Mouse (Mus musculus) lung, postnatal 4 days (tissue): ENCODE measurements at regions not wholly inside any gene's neighbourhood (a gene's known extent, or its start where the extent isn't known, plus 50 kb on each side); places are given as distances from the start of the nearest gene placed in this dataset.

Source experiments
- DNase-seq, 2 experiments: peaks; one replicate each; pipeline ENCODE4 v3.0.0; 2021

GRCm38 (mm10) chr7:39596403-39596802 lies 78.8 kb downstream of the Zfp619 start:
- no peak for DNase-seq

GRCm38 (mm10) chr7:39613767-39614166 lies 96.2 kb downstream of the Zfp619 start:
- no peak for DNase-seq

GRCm38 (mm10) chr7:39615092-39615491 lies 97.5 kb downstream of the Zfp619 start:
- DNase-seq, result no peak

- no peak for DNase-seq
Observed at GRCm38 (mm10) chr7:39621796-39622195, 104.2 kb downstream of the Zfp619 start.

- DNase-seq, result peak in 1 of 2 experiments; percentile 6
Observed at GRCm38 (mm10) chr7:39632836-39633235, 115.3 kb downstream of the Zfp619 start.

- DNase-seq, result no peak
Observed at GRCm38 (mm10) chr7:39642333-39642732, 124.8 kb downstream of the Zfp619 start.

GRCm38 (mm10) chr7:39643323-39643722 lies 125.8 kb downstream of the Zfp619 start:
- no peak for DNase-seq

- no peak for DNase-seq
Observed at GRCm38 (mm10) chr7:39650483-39651102, 133.0 kb downstream of the Zfp619 start.

GRCm38 (mm10) chr7:39654563-39655286 lies 137.2 kb downstream of the Zfp619 start:
- no peak for DNase-seq

- DNase-seq, result peak; percentile 39 to 78
Observed at GRCm38 (mm10) chr7:39655287-39655652, 137.7 kb downstream of the Zfp619 start.

- no peak for DNase-seq
Observed at GRCm38 (mm10) chr7:39655709-39656397, 138.3 kb downstream of the Zfp619 start.

GRCm38 (mm10) chr7:39659597-39659996 lies 142.0 kb downstream of the Zfp619 start:
- peak; percentile 51 to 77 for DNase-seq

- DNase-seq, result no peak
Observed at GRCm38 (mm10) chr7:39675124-39675846, 157.7 kb downstream of the Zfp619 start.

GRCm38 (mm10) chr7:39675847-39676238 lies 158.3 kb downstream of the Zfp619 start:
- DNase-seq, result no peak

- DNase-seq, result no peak
Observed at GRCm38 (mm10) chr7:39680411-39680810, 162.8 kb downstream of the Zfp619 start.

- peak; percentile 25 to 63 for DNase-seq
Observed at GRCm38 (mm10) chr7:39696589-39696988, 179.0 kb downstream of the Zfp619 start.

GRCm38 (mm10) chr7:39701506-39701905 lies 183.9 kb downstream of the Zfp619 start:
- DNase-seq, result no peak

GRCm38 (mm10) chr7:39705118-39706095 lies 187.8 kb downstream of the Zfp619 start:
- DNase-seq, result no peak

- peak in 1 of 2 experiments; percentile 52 for DNase-seq
Observed at GRCm38 (mm10) chr7:39706606-39707005, 189.0 kb downstream of the Zfp619 start.

- no peak for DNase-seq
Observed at GRCm38 (mm10) chr7:39716340-39717150, 199.0 kb downstream of the Zfp619 start.

- no peak for DNase-seq
Observed at GRCm38 (mm10) chr7:39727935-39728557, 210.5 kb downstream of the Zfp619 start.
